Mouse (Mus musculus) urinary bladder, postnatal 14 days (tissue): ENCODE data around the gene Nmrk2.
"Not testable (repeated sequence)": the region's sequence is repeated elsewhere in the genome, so short reads cannot be mapped to it uniquely, and the experiment has no call there.

Source experiments
- DNase-seq: peaks from one replicate; pipeline ENCODE4 v3.0.0; 2021; ENCODE audit warnings: low spot score

Nmrk2 gene

GRCm38 (mm10) chr10:81201807-81202758 is at the start of gene Nmrk2:
Nmrk2 (minus strand) TSS chr10:81202051.
- DNase-seq: no peak

GRCm38 (mm10) chr10:81249442-81249841 is 47.6 kb upstream of the Nmrk2 start:
- DNase-seq: no peak

GRCm38 (mm10) chr10:81247804-81248203 is 46.0 kb upstream of the Nmrk2 start:
- no peak for DNase-seq

DNA sequence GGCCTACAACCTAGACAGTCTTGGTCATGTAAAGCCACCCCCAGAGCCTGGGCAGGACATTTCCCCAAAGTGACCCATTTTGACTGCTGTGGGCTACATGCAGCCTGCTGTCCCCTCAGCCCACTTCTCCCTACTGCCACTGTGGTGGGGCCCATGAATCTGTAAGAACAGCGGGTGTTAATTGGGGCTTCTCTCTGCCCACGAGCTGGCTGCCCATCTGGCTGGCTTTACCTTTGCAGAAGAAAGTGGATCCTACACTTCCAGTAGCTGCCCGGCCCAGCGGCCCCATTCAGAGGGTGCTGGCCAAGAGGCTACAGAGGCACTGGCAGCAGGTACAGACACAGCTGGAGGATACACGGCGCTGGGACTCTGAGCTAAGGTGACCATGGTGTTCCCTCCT is 43.3 kb upstream of the Nmrk2 start:
- DNase-seq: no peak

DNA sequence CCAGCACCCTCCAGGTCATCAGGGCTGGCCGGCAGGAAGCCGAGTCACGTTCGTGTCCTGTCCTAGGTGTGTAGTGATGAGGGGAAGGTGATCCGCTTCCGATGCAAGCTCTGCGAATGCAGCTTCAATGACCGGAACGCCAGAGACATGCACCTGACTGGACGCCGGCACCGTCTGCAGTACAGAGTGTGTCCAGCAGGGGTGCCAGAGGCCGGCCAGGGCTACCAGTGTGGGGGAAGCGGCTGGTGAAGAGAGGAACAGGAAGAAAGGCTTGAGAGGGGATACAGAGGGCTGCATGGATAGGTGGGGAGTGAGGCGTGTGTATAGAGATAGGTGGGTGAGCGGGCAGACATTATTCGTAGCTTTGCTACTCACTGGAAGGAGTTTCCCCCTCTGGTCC is 42.7 kb upstream of the Nmrk2 start:
- DNase-seq: peak; percentile 82

GRCm38 (mm10) chr10:81244146-81244545 is 42.3 kb upstream of the Nmrk2 start:
- DNase-seq: no peak

DNA sequence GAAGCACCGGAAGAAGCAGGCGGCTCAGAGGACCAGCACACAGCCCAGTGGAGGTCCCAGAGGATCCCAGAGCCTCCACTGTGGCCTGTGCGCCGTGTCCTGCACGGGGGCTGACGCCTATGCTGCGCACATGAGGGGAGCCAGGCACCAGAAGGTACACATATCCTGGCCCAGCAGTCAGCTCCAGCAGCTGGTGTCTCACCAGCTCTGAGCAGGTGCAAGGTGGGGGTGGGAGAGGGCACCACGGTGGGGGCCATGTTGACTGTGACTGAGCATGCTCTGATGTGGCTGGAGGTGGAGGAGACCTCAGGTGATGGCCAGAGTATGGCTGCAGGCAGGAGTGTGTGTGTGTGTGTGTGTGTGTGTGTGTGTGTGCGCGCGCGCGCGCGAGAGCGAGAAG is 40.2 kb upstream of the Nmrk2 start:
- no peak for DNase-seq

- peak; percentile 40 for DNase-seq
Observed at GRCm38 (mm10) chr10:81240876-81241275, 39.0 kb upstream of the Nmrk2 start.

- DNase-seq: no peak
Observed at GRCm38 (mm10) chr10:81238618-81239017, 36.8 kb upstream of the Nmrk2 start.

DNA sequence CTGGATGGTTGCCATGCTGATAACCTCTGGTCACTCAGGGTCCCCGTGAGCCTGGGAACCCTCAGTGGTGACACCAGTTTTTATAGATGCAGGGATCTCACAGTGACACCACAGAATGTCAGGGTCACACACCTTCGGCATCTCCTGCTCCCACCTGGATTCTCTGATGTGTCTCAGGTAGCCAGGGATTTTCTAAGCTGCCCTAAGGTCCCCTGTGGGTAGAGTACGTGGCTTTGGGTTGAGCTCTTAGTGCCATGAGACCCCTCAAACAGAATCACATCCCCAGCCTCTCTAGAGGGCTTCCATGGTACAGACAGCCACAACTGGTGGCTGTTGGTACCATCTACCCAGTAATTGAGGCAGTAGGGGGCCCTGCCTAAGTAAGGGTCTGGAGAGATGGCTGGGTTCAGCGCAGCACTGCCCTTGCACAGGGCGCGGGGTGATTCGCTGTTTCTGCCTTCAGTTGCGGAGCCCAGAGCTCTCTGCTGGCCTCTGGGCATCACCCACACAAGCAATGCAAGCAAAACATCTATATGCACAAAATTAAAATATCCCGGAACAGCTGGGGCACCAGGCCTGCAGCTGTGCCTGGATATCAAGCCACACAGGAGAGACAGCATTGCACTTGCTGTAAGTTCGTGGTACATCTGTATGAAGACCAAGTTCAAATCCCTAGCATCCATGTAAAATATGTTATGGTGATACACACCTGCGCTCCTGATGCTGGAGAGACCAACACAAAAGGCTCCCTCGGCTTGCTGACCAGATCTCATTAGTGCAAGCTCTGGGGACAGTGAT is 34.8 kb upstream of the Nmrk2 start:
- no peak for DNase-seq

GRCm38 (mm10) chr10:81234206-81234605 is 32.4 kb upstream of the Nmrk2 start:
- no peak for DNase-seq

GRCm38 (mm10) chr10:81233226-81233585 is 31.4 kb upstream of the Nmrk2 start:
- DNase-seq: no peak

GRCm38 (mm10) chr10:81232580-81233225 is 30.9 kb upstream of the Nmrk2 start, which contains the start of gene Zfr2:
Zfr2 (plus strand) TSS chr10:81233155.
- peak; percentile 97 for DNase-seq

DNA sequence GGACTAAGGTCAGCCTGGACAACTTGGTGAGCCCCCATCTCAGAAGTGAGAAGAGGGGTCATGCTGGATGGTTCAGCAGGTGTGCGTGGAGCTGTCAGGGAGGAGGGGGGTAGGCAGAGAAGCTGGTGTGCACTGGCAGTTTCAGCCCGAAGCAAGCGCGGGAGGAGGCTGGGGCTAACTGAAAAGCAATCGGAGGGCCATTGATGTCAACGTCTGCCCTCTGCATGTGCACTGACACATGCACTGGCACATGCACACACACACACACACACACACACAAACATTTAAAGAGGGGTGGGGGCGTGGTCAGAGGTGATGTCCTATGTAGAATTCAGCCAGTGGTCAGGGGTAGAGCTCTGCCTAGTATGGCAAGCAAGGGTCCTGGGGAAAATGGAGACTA is 29.6 kb upstream of the Nmrk2 start:
- DNase-seq: no peak

DNA sequence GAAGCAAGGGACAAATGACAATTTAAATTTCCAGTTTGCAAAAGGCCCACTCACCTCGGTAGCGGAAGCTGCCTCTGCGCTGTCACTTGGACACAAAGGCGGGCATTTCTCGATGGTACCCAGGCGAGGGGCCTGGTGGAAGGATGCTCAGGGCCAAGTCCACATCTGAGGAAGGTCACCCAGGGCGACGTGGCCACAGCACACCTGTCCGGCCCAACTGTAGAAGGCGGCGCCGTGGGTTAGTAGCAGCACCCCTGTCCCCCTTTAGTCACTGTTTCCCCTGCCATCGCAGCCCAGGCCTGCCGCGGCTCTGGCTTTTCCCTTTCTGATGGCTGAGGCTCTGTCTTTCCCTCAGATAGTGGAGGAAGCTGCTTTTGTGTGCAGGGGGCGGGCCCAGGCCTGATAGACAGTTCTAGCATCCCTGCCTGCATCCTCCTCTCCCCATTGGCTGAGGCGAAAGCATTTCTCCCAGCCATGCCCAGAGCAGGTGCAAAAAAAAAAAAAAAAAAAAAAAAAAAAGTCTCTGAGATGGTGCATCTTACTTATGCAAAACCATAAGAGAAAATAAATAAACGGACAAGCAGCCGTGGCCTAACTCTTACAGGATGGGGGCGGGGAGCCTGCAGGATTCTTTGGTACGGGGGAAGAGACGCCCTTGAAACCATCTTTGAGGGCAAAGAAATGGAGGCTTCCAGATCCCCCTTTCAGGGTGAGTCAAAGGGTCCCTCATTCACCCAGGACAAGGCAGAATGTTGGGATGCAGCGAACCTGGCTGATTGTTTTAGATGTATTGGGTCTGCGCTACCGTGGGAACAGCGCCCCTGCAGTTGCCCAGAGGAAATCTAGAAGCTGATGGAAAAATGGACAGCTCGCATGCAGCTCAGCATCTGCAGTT is 28.8 kb upstream of the Nmrk2 start, which contains the start of gene Atcay:
TSS of gene Atcay (minus strand) at position 396 of the 895 bp plus-strand sequence.
- no peak for DNase-seq

DNA sequence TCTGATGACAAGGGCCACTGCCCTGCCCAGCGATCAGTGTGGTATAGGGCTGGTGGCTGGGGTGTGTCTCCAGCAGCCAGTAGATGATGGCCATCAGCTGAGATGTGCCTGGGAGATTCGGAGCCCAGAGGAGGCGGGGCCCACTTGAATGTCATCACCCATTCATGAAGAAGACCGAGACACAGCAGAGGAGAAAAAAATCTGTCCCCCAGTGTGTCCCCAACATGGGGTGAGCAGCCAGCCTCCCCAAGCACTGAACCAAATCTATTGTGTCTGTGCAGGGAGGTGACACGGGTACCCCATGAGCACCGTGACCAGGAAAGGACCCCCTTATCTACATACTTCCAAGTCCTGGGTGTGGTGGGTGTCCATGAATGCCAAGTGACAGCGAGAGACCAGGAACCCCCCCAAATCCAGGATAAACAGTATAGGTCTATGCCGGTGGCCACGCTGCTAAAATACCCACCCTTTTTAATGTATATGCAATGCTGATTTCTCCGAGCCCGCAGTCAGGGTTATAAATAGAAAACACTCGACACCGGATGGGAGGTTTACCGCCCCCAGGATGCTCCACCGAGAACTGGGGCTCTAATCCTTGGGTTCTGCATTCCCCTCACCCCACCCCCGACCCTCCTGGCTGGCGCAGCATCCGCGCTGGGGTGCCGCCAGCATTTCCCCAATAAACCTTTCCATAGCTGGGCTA is 28.0 kb upstream of the Nmrk2 start:
- no peak for DNase-seq

- not testable (repeated sequence) for DNase-seq
Observed at GRCm38 (mm10) chr10:81223731-81224130, 21.9 kb upstream of the Nmrk2 start.

DNA sequence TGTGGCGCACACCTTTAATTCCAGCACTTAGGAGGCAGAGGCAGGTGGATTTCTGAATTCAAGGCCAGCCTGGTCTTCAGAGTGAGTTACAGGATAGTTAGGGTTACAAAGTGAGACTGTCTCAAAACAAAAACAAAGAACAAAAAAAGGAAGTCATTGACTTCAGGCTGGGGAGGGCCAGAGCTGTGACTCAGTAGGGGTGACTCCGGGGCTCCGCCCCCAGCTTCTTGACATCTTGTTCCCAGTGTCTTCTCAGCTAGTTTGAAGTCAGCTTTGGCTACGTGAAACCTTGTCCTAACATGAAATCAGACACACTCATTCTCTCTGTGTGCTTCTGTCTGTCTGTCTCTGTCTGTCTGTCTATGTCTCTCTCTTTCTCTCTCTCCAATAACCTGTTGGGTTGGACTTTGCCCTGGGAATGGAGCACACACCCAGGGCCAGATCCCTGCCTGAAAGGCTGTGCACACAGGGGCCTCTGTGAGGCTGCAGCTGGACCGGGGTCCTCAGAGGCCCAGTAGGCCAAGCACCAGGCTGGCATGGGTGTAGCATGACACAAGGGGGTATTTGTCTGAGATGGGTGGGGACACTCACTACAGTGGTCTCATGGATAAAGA is 19.7 kb upstream of the Nmrk2 start:
- no peak for DNase-seq

DNA sequence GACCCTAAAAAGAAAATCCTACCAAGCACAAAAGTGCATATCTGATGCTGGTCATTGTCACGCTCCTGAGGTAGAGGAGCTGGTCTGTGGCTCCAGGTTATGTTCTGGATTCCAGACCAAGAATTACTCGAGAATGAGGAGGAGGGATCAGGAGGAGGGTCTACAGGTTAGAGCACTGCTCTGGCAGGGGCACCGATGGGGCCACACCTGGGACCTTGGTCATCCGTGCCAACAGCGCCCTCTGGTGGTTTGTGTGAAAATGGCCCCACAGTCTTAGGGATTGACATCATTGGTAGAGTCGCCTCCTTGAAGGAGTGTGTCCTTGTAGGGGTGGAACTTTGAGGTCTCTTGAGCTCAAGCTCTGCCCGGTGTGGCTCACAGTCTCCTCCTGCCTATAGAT is 16.1 kb upstream of the Nmrk2 start:
- DNase-seq: peak; percentile 73

DNA sequence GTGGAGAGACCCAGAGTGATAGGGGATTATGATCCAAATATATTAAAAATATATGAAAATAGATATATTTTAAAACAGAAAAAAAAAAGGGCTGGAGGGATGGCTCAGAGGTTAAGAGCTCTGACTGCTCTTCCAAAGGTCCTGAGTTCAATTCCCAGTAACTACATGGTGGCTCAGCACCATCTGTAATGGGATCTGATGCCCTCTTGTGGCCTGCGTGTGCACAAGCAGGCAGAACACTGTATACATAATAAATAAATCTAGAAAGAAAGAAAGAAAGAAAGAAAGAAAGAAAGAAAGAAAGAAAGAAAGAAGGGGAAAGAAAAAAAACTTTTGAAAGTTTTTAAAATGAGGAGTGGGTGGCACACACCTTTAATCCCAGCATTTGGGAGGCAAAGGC is 15.4 kb upstream of the Nmrk2 start:
- DNase-seq: not testable (repeated sequence)
